Mouse (Mus musculus) c-Kit-positive CD71-negative TER-119-negative erythroid progenitor cells, embryonic 14.5 days (primary cell): Measurements from ENCODE around the gene Dlg2.

Experiments used
- DNase-seq: peaks from one replicate; pipeline ENCODE4 v3.0.0-alpha.2; 2013; ENCODE audit warnings: low read depth

Gene Dlg2

DNA sequence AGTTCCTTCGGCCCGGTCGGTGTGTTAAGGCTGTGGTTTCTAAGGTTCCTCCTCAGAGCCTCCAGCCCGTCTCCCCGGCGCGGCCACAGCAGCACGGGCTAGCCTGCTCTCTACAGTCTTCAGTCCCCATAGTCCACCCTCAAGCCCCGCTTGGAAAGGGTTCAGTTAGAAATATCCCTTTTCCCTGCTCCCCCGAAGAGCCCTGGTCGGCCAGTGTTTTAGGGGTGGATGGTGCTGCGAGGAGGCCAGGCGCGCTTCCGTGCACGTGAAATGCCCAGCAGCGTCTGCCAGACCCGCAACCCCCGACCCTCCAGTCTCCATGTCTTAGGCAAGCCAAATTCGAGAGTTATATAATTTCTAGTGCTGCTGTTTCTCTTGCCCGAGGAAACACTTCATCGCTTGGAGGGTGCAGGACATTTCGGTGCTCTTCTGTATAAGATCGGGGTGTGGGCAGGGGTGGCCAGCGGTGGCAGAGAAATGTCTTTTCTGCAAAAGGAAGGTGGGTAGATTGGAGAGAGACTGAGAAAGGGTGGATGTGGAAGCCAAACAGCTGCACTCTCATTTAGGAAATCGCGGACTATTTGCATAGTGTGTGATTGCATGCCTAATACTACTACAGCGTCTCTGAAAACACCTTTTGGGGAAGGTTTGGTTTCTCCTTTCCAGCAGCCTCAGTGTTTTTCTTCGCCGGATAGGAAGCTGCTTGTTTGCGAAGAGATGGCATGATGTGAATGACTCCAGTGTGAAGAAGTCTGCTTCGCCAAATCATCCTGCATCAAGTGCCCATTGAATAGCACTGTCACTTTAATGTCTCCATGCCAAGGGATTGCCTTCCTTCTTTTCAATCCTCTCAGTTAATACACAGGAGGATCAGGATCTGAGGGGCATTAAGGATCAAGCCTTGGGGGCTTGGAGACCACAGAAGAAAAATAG is at the start of gene Dlg2:
TSS of gene Dlg2 (plus strand) at position 360 of the 933 bp plus-strand sequence.
- DNase-seq, result no peak

GRCm38 (mm10) chr7:90427006-90427405 is 49.5 kb upstream of the Dlg2 start:
- DNase-seq, result no peak

GRCm38 (mm10) chr7:90432221-90432620 is 44.3 kb upstream of the Dlg2 start:
- no peak for DNase-seq

DNA sequence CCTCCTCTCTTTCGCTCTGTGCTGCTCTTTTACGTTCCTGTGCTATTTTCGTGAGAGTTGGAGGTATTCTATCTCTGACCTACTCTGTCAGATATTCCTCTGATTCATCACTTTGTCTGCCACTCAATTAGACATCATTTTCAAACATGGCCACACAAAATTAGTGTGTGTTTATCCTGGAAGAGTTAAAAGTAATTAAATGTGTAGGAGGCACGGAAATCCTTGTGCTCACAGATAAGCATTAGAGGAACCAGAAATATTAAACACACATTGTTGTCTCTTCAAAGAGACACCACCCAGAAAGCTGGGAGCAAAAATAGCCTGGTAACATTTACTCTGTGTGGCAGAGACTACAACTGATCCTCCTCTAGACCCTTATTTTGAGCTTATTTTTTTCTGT is 36.4 kb upstream of the Dlg2 start:
- DNase-seq, result no peak

DNA sequence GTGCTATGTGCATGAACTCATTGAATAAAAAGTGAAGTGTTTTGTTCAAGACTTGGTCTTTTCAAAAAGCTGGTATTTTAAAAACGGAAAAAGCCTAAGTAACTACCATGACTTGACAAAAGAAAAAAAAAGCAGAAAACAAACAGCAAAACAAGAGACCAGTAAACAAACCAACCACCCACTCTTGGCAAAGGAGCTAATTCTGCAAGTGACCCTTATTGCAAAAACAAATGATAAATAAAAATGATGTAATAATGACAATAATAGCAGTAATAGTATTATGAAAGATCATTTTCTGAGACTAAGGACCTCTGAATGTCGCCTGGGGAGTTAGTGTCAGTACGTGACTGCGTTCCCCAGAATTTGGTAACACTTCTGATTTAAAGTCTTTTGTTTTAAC is 34.4 kb upstream of the Dlg2 start:
- DNase-seq, result no peak

DNA sequence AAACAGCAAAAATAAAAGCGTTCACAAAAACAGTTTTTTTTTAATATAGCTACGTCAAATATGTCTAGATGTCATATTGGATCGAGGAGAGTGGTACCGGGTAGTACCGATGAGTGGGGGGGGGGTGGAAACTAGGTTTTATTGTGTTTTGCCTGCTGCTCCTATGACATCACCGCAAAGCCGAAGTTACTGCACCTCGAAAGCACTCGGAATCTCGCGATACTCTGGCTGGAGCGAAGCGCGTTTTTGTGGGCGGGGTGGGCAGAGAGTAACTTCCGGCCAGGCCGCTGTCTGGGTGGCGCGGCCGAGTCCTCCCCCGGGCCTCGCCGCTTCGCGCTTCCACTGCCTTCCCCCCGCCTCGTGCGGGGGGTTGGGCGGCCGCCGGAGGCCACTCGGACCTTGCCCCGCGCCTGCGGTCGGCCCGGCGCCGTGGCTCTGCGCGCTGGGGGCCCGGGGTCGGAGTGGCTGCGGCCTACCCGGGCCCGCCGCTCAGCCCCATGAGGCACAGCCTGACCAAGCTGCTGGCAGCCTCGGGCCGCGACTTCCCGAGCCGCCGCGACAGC is 33.9 kb upstream of the Dlg2 start, which contains the start of gene Crebzf:
TSS of gene Crebzf (plus strand) at position 212 of the 563 bp plus-strand sequence.
- DNase-seq, result peak; percentile 95

DNA sequence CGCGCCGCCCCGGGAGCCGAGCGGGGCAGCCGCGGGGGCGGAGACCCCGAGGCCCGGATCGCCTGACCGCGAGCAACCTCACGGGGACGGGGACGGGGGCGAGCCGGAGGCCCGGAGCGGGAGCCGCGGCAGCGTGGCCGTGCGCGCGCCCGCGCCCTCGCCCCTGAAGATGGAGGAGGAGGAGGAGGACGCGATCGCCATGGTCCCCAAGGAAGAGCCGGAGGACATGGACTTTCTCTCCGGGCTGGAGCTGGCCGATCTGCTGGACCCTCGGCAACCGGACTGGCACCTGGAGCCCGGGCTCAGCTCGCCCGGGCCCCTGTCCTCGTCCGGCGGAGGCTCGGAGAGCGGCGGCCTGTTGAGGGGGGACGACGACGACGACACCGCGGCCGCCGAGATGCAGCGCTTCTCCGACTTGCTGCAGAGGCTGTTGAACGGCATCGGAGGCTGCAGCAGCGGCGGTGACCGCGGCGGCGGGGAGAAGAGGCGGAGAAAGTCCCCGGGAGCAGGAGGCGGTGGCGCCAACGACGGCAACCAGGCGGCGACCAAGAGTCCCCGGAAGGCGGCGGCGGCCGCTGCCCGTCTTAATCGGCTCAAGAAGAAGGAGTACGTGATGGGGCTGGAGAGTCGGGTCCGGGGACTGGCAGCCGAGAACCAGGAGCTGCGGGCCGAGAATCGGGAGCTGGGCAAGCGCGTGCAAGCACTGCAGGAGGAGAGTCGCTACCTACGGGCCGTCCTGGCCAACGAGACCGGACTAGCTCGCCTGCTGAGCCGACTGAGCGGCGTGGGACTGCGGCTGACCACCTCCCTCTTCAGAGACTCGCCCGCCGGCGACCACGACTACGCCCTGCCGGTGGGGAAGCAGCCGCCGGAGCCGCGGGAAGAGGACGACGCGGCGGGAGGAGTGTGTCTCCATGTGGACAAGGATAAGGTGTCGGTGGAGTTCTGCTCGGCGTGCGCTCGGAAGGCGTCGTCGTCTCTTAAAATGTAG is 33.1 kb upstream of the Dlg2 start:
- no peak for DNase-seq

DNA sequence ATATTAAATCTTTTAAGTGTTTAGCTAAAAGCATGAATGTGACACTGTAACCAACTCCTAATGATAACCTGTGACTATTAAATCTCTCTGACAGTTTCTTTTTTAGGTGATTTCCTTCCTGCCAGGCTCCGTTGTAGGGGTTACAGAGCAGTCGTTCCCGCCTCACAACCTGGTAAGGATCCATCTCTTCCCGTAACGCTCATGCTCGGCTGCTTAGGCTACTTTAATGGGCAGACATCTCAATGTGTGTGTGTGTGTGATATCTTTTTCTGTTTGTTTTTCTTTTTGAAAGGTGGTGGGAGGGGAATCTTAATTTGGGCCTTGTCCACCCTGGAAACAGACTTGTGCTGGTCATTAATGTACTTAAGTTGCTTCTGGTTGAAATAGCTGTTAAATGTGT is 32.3 kb upstream of the Dlg2 start:
- no peak for DNase-seq

DNA sequence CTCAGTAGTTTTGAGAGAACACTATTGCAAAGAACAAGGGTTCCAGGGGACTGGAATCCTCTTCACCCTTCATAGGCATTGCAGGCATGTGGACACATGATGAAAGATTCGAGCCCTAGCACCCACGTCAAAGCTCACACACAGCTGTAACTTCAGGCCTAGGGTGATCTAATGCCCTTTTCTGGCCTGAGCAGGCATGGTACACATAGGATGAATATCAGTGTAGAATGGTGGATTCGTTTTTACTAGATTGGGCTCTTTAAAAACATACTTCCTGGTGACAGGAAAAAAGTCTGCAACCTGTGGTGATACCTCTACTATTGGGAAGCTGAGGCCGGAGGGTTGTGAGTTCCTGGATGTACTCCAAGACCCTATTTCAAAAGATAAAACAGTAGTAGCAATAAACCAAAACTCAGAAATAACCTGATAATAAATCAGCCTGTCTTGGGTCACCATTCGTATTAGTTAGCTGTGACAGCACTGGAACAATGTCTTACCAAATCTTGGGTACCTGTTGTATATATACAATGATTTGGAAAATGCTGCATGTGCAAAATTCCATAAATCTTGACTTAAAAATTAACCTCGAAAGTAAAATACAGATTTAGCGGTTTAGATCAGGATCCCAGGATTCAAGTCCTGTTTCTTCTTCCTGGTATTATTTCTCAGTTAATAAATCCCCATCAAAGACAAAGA is 20.2 kb upstream of the Dlg2 start:
- no peak for DNase-seq

GRCm38 (mm10) chr7:90456845-90457468 is 19.5 kb upstream of the Dlg2 start, which contains the start of gene Tmem126a:
Gene Tmem126a (minus strand): TSS chr7:90457229.
- DNase-seq, result peak; percentile 81

DNA sequence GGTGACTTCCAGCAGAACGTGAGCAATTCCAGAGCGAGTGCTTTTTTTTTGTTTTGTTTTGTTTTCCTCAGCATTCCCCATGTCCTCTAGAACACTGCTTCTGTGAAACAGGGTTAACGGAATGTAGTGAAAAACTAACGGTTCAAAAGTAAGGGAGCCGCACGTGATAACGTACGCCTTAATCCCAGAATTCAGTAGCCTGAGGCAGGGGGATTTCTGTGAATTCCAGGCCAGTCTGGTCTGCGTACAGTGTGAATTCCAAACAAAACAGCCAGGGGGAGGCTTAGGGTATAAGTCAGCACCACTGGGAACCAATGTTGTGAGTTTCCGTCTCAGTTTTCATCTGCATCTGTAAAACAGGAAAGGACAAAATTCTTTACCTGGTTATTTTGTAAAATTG is 19.0 kb upstream of the Dlg2 start:
- DNase-seq, result no peak

- DNase-seq, result no peak
These were observed 16.1 kb upstream of the Dlg2 start for GRCm38 (mm10) chr7:90460330-90460729.

- no peak for DNase-seq
These were observed 15.5 kb upstream of the Dlg2 start for GRCm38 (mm10) chr7:90460930-90461329.

GRCm38 (mm10) chr7:90461441-90461840 is 15.0 kb upstream of the Dlg2 start:
- DNase-seq, result no peak

DNA sequence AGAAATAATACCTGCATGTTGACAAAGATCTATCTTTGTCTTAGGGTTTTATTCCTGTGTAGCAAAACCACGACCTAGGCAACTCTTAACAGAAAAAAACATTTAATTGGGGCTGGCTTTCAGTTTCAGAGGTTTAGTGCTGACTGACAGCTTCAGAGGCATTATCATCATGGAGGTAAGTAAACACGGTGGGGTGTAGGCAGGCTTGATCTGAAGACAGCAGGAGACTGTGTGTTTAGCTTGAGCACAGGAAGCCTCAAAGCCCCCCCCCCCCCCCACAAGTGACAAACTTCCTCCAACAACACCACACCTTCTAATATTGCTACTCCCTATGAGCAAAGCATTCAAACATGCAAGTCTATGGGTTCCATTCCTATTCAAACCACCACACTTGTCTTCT is 3.0 kb upstream of the Dlg2 start:
- DNase-seq, result no peak

- peak; percentile 97 for DNase-seq
These were observed 619 bp upstream of the Dlg2 start, which contains the start of gene Tmem126b for GRCm38 (mm10) chr7:90475793-90476312. Gene Tmem126b (minus strand): TSS chr7:90476001.

DNA sequence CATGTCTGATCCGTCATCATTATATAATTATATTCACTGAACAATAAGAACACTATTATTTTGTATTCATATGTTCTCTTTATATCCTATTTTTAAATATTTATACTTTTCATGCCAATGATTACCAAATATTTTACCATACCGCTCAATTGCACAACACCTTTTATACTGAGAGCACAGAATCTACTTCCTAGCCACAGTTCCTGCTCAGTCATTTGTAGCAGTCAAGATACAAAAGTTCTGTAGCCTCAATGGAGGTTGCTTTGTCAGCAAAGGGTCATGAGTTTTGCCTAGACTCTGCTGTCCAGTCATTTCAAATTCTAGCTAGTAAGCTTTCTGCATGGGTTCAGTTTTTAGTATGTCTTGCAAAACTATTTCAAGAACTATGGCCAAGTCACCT is 6.1 kb downstream of the Dlg2 start:
- DNase-seq, result no peak

- no peak for DNase-seq
These were observed 31.7 kb downstream of the Dlg2 start for GRCm38 (mm10) chr7:90508124-90508523.

DNA sequence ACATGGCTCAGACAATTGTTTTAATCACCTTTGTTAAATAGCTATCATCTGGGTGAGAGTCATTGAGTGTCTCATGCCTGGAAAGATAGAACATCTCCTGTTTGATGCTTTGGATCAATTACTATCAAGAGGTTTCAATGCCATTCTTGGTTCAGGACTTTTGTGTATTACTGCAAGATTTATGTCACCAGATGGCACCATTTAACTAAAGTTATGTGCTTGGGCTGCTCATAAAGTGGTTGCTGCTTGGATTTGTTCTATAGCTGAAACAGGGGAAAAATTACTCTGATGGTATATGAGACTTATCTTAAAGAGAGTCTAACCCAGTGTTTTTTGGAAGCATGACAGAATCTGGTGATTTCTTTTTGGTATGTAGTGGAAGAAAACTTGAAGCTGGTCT is 35.8 kb downstream of the Dlg2 start:
- DNase-seq, result no peak

- DNase-seq, result no peak
These were observed 63.3 kb downstream of the Dlg2 start for GRCm38 (mm10) chr7:90539481-90540402.
